Mouse (Mus musculus): ENCODE data around the gene Slc25a20.

The Slc25a20 gene

GRCm38 (mm10) chr9:108661677-108662612 is at the start of gene Slc25a20:
TSS of gene Slc25a20 (plus strand) at chr9:108662088.
- WGBS = 4% methylated on average over 37 of the region's 37 CpGs

GRCm38 (mm10) chr9:108617301-108617700 is 44.6 kb upstream of the Slc25a20 start:
- WGBS = 88% methylated on average over 1 of the region's 1 CpGs

- WGBS = 16% methylated on average over 2 of the region's 2 CpGs
Measured at GRCm38 (mm10) chr9:108626498-108626897, 35.4 kb upstream of the Slc25a20 start.

GRCm38 (mm10) chr9:108628141-108628540 is 33.7 kb upstream of the Slc25a20 start:
- 72% methylated on average over 4 of the region's 4 CpGs for WGBS

- WGBS = 73% methylated on average over 1 of the region's 1 CpGs
Measured at GRCm38 (mm10) chr9:108630683-108631082, 31.2 kb upstream of the Slc25a20 start.

GRCm38 (mm10) chr9:108631631-108632256 is 30.1 kb upstream of the Slc25a20 start:
- 89% methylated on average over 5 of the region's 5 CpGs for WGBS

- WGBS = 77% methylated on average over 5 of the region's 5 CpGs
Measured at GRCm38 (mm10) chr9:108632375-108632774, 29.5 kb upstream of the Slc25a20 start.

GRCm38 (mm10) chr9:108633846-108634245 is 28.0 kb upstream of the Slc25a20 start:
- WGBS = 42% methylated on average over 2 of the region's 2 CpGs

- WGBS = 81% methylated on average over 2 of the region's 2 CpGs
Measured at GRCm38 (mm10) chr9:108635415-108635814, 26.5 kb upstream of the Slc25a20 start.

- WGBS = 89% methylated on average over 2 of the region's 2 CpGs
Measured at GRCm38 (mm10) chr9:108639825-108640224, 22.1 kb upstream of the Slc25a20 start.

GRCm38 (mm10) chr9:108648166-108648565 is 13.7 kb upstream of the Slc25a20 start:
- WGBS = 29% methylated on average over 10 of the region's 10 CpGs

GRCm38 (mm10) chr9:108648611-108649560 is 13.0 kb upstream of the Slc25a20 start, which contains the start of gene Arih2:
TSS of gene Arih2 (minus strand) at chr9:108649386.
- WGBS = under 1% methylated on average over 112 of the region's 112 CpGs

GRCm38 (mm10) chr9:108649561-108650440 is 12.1 kb upstream of the Slc25a20 start:
- 16% methylated on average over 29 of the region's 29 CpGs for WGBS

GRCm38 (mm10) chr9:108654566-108655464 is 7.1 kb upstream of the Slc25a20 start:
- 79% methylated on average over 10 of the region's 10 CpGs for WGBS

GRCm38 (mm10) chr9:108655865-108656264 is 6.0 kb upstream of the Slc25a20 start:
- WGBS = 85% methylated on average over 7 of the region's 7 CpGs

- WGBS = 39% methylated on average over 6 of the region's 6 CpGs
Measured at GRCm38 (mm10) chr9:108662660-108663059, 772 bp downstream of the Slc25a20 start.

- 56% methylated on average over 8 of the region's 8 CpGs for WGBS
Measured at GRCm38 (mm10) chr9:108669875-108670274, 8.0 kb downstream of the Slc25a20 start.

- 47% methylated on average over 2 of the region's 2 CpGs for WGBS
Measured at GRCm38 (mm10) chr9:108673151-108673550, 11.3 kb downstream of the Slc25a20 start.

- 96% methylated on average over 15 of the region's 15 CpGs for WGBS
Measured at GRCm38 (mm10) chr9:108680026-108680425, 18.1 kb downstream of the Slc25a20 start.
